Mouse (Mus musculus) urinary bladder, postnatal 25 days (tissue): Measurements from ENCODE around the gene Usp6nl.
A peak's percentile ranks its signal among the peaks of the same experiment; 100 is the strongest.

Experiments used
- DNase-seq: peaks from one replicate; pipeline ENCODE4 v3.0.0; 2022; ENCODE audit warnings: low spot score

Usp6nl gene

GRCm38 (mm10) chr2:6333570-6333969, 11.1 kb downstream of the Usp6nl start:
- no peak for DNase-seq

- no peak for DNase-seq
Observed at GRCm38 (mm10) chr2:6334011-6334410, 11.5 kb downstream of the Usp6nl start.

- DNase-seq, result no peak
Observed at GRCm38 (mm10) chr2:6335032-6335735, 12.7 kb downstream of the Usp6nl start.

- no peak for DNase-seq
Observed at GRCm38 (mm10) chr2:6336013-6336412, 13.5 kb downstream of the Usp6nl start.

GRCm38 (mm10) chr2:6336649-6337048, 14.2 kb downstream of the Usp6nl start:
- no peak for DNase-seq

GRCm38 (mm10) chr2:6337436-6337835, 15.0 kb downstream of the Usp6nl start:
- no peak for DNase-seq

GRCm38 (mm10) chr2:6338031-6338629, 15.7 kb downstream of the Usp6nl start:
- DNase-seq, result no peak

- no peak for DNase-seq
Observed at GRCm38 (mm10) chr2:6340439-6340838, 18.0 kb downstream of the Usp6nl start.

GRCm38 (mm10) chr2:6341496-6341895, 19.0 kb downstream of the Usp6nl start:
- no peak for DNase-seq

- DNase-seq, result no peak
Observed at GRCm38 (mm10) chr2:6349256-6350092, 27.0 kb downstream of the Usp6nl start.

- no peak for DNase-seq
Observed at GRCm38 (mm10) chr2:6350164-6350563, 27.7 kb downstream of the Usp6nl start.

GRCm38 (mm10) chr2:6350931-6351695, 28.6 kb downstream of the Usp6nl start:
- DNase-seq, result no peak

- peak; percentile 19 for DNase-seq
Observed at GRCm38 (mm10) chr2:6352541-6352971, 30.1 kb downstream of the Usp6nl start.

- no peak for DNase-seq
Observed at GRCm38 (mm10) chr2:6353060-6353459, 30.6 kb downstream of the Usp6nl start.

GRCm38 (mm10) chr2:6357306-6357705, 34.8 kb downstream of the Usp6nl start:
- no peak for DNase-seq

- DNase-seq, result no peak
Observed at GRCm38 (mm10) chr2:6359645-6360044, 37.2 kb downstream of the Usp6nl start.

GRCm38 (mm10) chr2:6363126-6363525, 40.7 kb downstream of the Usp6nl start:
- DNase-seq, result no peak

- no peak for DNase-seq
Observed at GRCm38 (mm10) chr2:6363922-6364321, 41.5 kb downstream of the Usp6nl start.

- no peak for DNase-seq
Observed at GRCm38 (mm10) chr2:6366521-6366928, 44.1 kb downstream of the Usp6nl start.

GRCm38 (mm10) chr2:6366973-6367372, 44.5 kb downstream of the Usp6nl start:
- DNase-seq, result no peak

GRCm38 (mm10) chr2:6367497-6367896, 45.0 kb downstream of the Usp6nl start:
- DNase-seq, result no peak

- DNase-seq, result no peak
Observed at GRCm38 (mm10) chr2:6374216-6374615, 51.7 kb downstream of the Usp6nl start.
